Mouse (Mus musculus) MEL (cell line): ENCODE data around the gene Rab30.

Source experiments
- CTCF ChIP-seq, 3 experiments: IDR thresholded peaks in 2 of 3; conservative IDR thresholded peaks in 1 of 3; 2 replicates each; pipeline ENCODE4 v1.5.1; 2011 to 2012; ENCODE audit warnings: low read length in 3 of 3, low read depth in 2 of 3, mild to moderate bottlenecking in 2 of 3, improper control_type of control experiment in 1 of 3, inconsistent platforms in 1 of 3, mixed read lengths in 1 of 3, moderate library complexity in 1 of 3; ENCODE audit not compliant: control insufficient read depth in 1 of 3, insufficient read depth in 1 of 3, poor library complexity in 1 of 3, severe bottlenecking in 1 of 3
- E2F4 ChIP-seq: IDR thresholded peaks from 2 replicates; pipeline ENCODE4 v1.6.1; 2011; ENCODE audit warnings: low read depth, low read length, improper control_type of control experiment, borderline replicate concordance
- TAL1 ChIP-seq: IDR thresholded peaks from 2 replicates; pipeline ENCODE4 v1.6.1; 2012; ENCODE audit warnings: mild to moderate bottlenecking, inconsistent platforms, low read length, moderate library complexity, mixed read lengths

- TF ChIP-seq E2F4 (no peak), TAL1 (no peak), CTCF (IDR thresholded peaks at IDR 0.05 in 2 of 3, conservative IDR thresholded peaks at IDR 0.05 in 1 of 3; ENCODE audit: control insufficient read depth in 1 of 3, insufficient read depth in 1 of 3, low read depth in 2 of 3, low read length in 3 of 3, poor library complexity in 1 of 3, severe bottlenecking in 1 of 3) (no peak)
Observed at GRCm38 (mm10) chr7:92750395-92750794, 9.0 kb downstream of the Rab30 start.
